Mouse (Mus musculus) intestine, embryonic 14.5 days (tissue): ENCODE results near the gene Dthd1. TPM values are rescaled to one million over a fixed set of nuclear protein-coding genes. Genes with fewer than 3 reads are reported as not detected.

ENCODE experiments used
- ATAC-seq: fragments of 200-750 bp; cut with Nextera tagmentation; replicated peaks from 2 replicates; pipeline ENCODE4 v1.8.0; 2017; ENCODE audit warnings: low read depth, moderate number of reproducible peaks, moderate TSS enrichment, moderate library complexity; ENCODE audit not compliant: low FRiP score, low TSS enrichment
- DNase-seq: peaks from one replicate; pipeline ENCODE4 v3.0.0-alpha.2; 2018; ENCODE audit warnings: low spot score
- H3K27ac ChIP-seq: fragments of 300-500 bp; sonication (generic); 2 replicates; pipeline ENCODE4 v1.5.1; 2014; ENCODE audit warnings: low read depth, mild to moderate bottlenecking, control low read depth
- H3K27me3 ChIP-seq: fragments of 300-500 bp; sonication (generic); replicated peaks from 2 replicates; pipeline ENCODE4 v1.6.1; 2014; ENCODE audit warnings: low read length, control low read depth; ENCODE audit not compliant: control insufficient read depth, insufficient read depth
- H3K36me3 ChIP-seq: fragments of 300-500 bp; sonication (generic); 2 replicates; pipeline ENCODE4 v1.6.1; 2014; ENCODE audit warnings: low read length, control low read depth; ENCODE audit not compliant: control insufficient read depth, insufficient read depth
- H3K4me1 ChIP-seq: fragments of 300-500 bp; sonication (generic); replicated peaks from 2 replicates; pipeline ENCODE4 v1.6.1; 2014; ENCODE audit warnings: low read length, control low read depth, mixed read lengths; ENCODE audit not compliant: control insufficient read depth, insufficient read depth
- H3K4me2 ChIP-seq: fragments of 300-500 bp; sonication (generic); 2 replicates; pipeline ENCODE4 v1.6.1; 2014; ENCODE audit warnings: low read length
- H3K4me3 ChIP-seq: fragments of 300-500 bp; sonication (generic); 2 replicates; pipeline ENCODE4 v1.5.1; 2014; ENCODE audit warnings: low read depth, low read length, control low read depth, mixed read lengths
- H3K9ac ChIP-seq: fragments of 300-500 bp; sonication (generic); 2 replicates; pipeline ENCODE4 v1.6.1; 2014; ENCODE audit warnings: mild to moderate bottlenecking, low read length
- H3K9me3 ChIP-seq: fragments of 300-500 bp; sonication (generic); 2 replicates; pipeline ENCODE4 v1.6.1; 2016; ENCODE audit warnings: low read length, control low read depth; ENCODE audit not compliant: control insufficient read depth
- WGBS: fragments of 180-500 bp; shearing (Covaris S2); extraction: QIAGEN DNeasy Blood & Tissue Kit; methylation state at CpG from one replicate; pipeline ENCODE4 v1.1.7; 2014; 5-methylcytosine and 5-hydroxymethylcytosine counted together
- polyA plus RNA-seq: library from polyadenylated mRNA; unstranded; fragments of >200 nt; fragmentation: Nextera tagmentation; extraction: Ambion mirVana; gene quantifications from 2 replicates; pipeline ENCODE4 v1.2.1, GENCODE M21; 2014

Gene Dthd1
- polyA plus RNA-seq: not detected in 2 replicates

DNA sequence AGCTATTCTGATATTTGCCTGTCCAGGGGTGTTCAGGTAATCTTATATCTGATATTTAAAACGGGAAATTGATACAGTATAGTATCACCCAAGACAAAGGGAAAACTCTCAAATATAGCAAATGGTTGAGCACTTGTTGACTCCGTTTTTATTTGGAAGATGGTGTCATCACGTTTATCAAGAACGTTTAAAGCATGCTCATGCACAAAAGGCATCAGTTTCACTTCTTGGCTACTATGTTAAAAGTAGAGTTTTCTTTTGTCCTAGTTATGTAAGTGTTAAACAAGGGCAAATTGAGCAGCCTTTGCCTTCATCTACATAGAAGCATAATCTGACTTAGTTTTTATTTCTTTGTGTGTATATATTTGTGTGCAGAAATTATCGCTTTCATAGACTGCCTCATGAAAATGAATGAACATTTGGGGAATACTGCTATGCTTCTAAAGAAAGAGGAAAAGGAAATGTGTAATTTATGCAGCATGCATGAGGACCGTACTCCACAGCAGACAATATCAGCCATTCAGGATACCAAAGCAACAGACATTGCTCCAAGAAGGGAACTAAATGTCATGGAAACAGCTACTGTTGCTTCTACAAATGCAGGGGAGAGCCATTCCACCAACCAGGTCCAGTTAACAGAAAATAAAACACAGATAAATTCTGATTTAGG is at the start of gene Dthd1:
TSS of gene Dthd1 (plus strand) at position 422 of the 670 bp plus-strand sequence.
- peaks cover 3% of the 10 kb centered on the region; the same call in 1 of the 2 replicates for H3K9me3 ChIP-seq
- 86% methylated on average over 6 of the region's 6 CpGs for WGBS
- no peak within 1 kb of the TSS for H3K27ac ChIP-seq
- H3K36me3 ChIP-seq: no peaks in the 10 kb centered on the region
- H3K4me1 ChIP-seq: no peaks in the 10 kb centered on the region
- no peaks in the 10 kb centered on the region for H3K27me3 ChIP-seq
- no peak within 1 kb of the TSS for H3K9ac ChIP-seq
- ATAC-seq: no peak
- H3K4me3 ChIP-seq: no peak within 1 kb of the TSS
- no peak for DNase-seq
- H3K4me2 ChIP-seq: no peak within 1 kb of the TSS

DNA sequence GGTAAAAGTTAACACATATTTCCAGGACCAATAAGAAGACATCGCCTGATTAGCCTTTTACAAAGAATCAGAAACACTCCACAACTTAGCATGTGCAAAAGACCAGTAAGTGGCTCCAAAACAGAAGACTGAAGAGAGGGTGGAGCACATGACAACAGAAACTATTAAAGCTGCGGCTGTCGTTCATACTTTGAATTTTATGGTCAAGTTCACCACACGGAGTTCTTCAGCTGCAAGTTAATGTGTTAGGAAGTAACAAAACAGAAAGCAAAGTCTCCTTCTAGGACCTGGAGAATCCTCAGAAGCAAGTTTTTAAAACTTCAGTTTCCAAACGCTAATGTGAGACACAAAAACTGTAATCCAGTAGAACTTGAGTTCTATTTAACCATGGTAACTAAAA is 49.5 kb upstream of the Dthd1 start:
- WGBS: 74% methylated on average over 5 of the region's 5 CpGs

DNA sequence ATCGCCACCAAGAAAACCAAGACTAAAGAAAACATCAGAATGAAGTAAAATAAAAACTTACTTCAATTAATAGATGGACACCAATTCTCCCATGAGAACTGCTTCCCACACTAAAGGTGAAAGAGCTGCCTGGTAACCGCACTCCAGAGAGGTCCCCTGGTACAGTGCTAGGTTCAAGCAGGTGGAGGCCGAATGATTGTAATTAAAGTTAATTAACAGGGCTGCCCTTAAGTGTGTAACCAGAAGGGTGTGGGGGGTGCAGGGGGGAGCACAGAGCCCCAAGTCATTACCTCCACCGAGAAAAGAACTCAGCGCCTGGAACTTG is 48.2 kb upstream of the Dthd1 start:
- Histone ChIP-seq H3K27ac (no peak overlapping the region), H3K36me3 (no peaks in the 10 kb centered on the region), H3K4me1 (0 out of 2 replicates have a peak, but pooled peaks cover 2% of the 10 kb centered on the region), H3K9me3 (no peaks in the 10 kb centered on the region), H3K4me2 (peak overlapping the region; percentile 71), H3K9ac (peak overlapping the region; percentile 54), H3K4me3 (peak overlapping the region; percentile 58), H3K27me3 (no peaks in the 10 kb centered on the region)
- DNase-seq (no peak), ATAC-seq (peak; percentile 65; the same call in 1 of the 2 replicates)
- WGBS: 17% methylated on average over 5 of the region's 5 CpGs

More for the DNA sequence above, 49.5 kb upstream of the Dthd1 start:
- Histone ChIP-seq H3K9ac (no peak overlapping the region), H3K9me3 (no peaks in the 10 kb centered on the region), H3K36me3 (no peaks in the 10 kb centered on the region), H3K27me3 (no peaks in the 10 kb centered on the region), H3K4me1 (0 out of 2 replicates have a peak, but pooled peaks cover 2% of the 10 kb centered on the region), H3K4me2 (no peak overlapping the region), H3K27ac (no peak overlapping the region), H3K4me3 (no peak overlapping the region)
- ATAC-seq (no peak), DNase-seq (no peak)

DNA sequence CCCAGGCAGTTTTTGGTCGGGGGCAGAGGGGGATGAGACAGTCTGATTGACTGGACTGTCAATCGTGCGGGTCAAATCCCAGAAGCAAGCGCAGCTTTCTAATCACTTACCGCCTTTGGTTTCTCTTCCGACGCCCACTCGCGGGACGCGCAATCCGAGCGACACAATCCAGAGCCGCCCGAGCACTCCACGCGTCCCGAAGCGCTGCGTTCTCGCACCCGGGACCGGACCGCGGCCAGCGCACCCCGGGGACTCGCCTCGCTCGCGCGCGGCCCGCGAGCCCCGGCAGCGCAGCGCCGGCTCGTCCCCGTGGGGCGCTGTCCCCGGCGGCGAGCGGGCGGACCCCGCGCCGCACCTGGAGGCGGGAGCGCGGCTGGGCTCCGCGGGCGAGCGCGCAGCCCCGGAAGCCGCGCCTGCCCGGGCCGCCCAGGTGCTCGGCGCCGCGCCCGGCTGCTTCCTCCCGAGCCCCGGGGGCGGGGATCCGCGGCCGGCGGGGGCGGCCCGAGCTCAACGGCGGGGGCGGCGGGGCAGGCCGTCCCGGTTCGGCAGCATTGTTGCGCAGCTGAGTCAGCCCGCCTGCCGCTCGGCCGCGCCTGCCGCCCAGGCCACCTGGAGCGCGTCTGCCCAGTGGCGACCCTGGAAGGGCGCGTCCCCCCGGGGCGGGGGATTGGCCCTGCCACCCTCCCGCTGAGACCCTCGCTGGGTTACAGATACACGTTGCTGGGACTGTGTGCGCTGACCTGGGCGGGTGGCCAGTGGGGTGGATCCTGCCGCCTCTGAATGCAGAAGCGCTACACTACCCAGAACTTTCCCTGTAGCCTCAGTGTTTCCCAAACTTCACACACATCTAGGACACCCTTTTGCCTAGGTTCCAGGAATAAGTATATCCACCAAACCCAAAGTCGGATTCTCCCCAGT is 47.6 kb upstream of the Dthd1 start, which contains the start of gene Arap2:
TSS of gene Arap2 (minus strand) at position 376 of the 918 bp plus-strand sequence.
- H3K27me3 ChIP-seq: no peaks in the 10 kb centered on the region
- under 1% methylated on average over 97 of the region's 106 CpGs for WGBS
- DNase-seq: peak; percentile 70

DNA sequence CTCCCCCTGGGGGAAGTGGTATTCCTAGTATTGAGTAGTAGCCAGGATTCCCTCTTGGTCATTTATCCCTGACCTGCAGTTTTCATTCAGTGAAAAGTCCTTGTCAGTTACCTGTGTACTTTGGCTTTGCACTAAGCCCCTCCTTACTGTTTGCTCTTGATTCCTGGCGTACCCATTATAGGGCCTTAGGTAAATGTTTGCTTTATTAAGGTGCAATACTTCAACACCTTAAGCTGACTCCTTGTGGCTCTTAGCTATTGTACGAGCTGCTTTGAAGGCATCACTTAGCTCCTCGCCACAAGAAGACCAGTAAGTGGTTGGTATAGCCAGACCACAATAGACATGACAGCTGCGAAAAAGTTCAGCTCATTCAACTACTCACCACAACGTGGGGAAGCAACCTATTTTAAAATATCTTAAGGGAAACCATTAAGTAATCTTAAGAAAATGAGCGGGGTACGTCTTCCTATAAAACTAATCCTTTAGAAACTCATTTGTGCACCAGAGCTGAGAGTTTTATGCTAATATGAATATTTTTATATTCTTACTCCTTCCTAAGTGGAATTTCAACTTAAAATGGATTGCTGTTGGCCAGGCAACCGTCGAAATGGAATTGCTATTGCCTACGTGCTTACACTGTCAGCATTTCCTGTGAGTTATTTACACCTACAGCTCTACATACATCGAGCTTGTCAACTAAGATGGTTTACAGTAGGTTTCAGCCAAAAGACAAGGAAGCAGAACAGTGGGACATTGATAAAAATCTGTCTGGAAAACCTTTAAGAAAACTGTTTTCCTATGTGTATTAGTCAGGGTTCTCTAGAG is 41.6 kb upstream of the Dthd1 start:
- H3K27me3 ChIP-seq: no peaks in the 10 kb centered on the region
- no peak overlapping the region for H3K4me2 ChIP-seq
- H3K36me3 ChIP-seq: no peaks in the 10 kb centered on the region
- H3K9me3 ChIP-seq: no peaks in the 10 kb centered on the region
- H3K4me3 ChIP-seq: no peak overlapping the region
- no peak overlapping the region for H3K9ac ChIP-seq
- H3K4me1 ChIP-seq: no peaks in the 10 kb centered on the region
- DNase-seq: no peak
- ATAC-seq: no peak
- H3K27ac ChIP-seq: no peak overlapping the region
- WGBS: 74% methylated on average over 11 of the region's 11 CpGs

More for the DNA sequence above, 47.6 kb upstream of the Dthd1 start, which contains the start of gene Arap2:
- peak; percentile 93 for ATAC-seq
- H3K36me3 ChIP-seq: no peaks in the 10 kb centered on the region
- H3K4me3 ChIP-seq: peak within 1 kb of the TSS; percentile 58
- peak within 1 kb of the TSS; percentile 54 for H3K9ac ChIP-seq
- H3K9me3 ChIP-seq: no peaks in the 10 kb centered on the region
- no peak within 1 kb of the TSS for H3K27ac ChIP-seq
- 0 out of 2 replicates have a peak, but pooled peaks cover 2% of the 10 kb centered on the region for H3K4me1 ChIP-seq
- peak within 1 kb of the TSS; percentile 71 for H3K4me2 ChIP-seq

DNA sequence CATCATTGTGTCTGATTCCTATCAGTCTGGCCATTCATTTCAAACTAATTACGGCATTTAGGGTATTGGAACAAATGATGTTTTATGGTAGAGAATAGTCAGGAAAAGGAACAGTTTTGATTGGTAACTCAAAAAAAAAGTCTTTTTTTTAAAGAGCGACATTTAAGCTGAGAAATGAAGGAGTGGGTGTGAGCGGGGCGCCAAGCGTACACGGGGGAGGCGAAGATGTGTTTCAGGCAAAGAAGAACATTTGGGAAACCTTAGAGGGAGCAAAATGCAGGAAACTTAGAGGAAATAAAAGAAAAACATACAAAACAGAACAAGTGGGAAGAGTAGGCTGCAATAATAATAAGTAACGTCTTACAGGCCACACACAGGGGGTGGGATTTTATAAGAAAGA is 35.8 kb upstream of the Dthd1 start:
- DNase-seq: no peak
- Histone ChIP-seq H3K4me2 (no peak overlapping the region), H3K4me1 (no peaks in the 10 kb centered on the region), H3K36me3 (no peaks in the 10 kb centered on the region), H3K9ac (no peak overlapping the region), H3K27me3 (no peaks in the 10 kb centered on the region), H3K9me3 (no peaks in the 10 kb centered on the region), H3K4me3 (no peak overlapping the region), H3K27ac (no peak overlapping the region)
- 75% methylated on average over 8 of the region's 8 CpGs for WGBS
- no peak for ATAC-seq

DNA sequence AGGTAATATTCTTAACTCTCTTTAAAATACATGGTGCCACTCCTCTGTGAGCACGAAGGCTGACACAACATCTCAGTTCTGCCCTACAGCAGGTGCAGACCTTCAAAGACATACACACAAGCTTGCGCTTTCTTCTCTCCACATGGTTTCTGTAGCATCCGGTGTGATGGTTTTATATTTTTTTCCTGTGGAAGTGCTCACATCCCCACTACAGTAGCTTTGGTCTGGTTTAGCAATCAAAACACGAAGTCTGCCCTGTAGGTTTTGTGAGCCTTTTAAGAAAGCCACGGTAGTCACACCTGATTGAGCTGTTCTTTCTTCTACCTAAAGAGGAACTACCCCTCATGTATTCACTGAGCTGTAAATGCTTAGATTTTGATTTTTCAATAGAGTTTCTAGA is 34.9 kb upstream of the Dthd1 start:
- H3K9ac ChIP-seq: no peak overlapping the region
- no peaks in the 10 kb centered on the region for H3K4me1 ChIP-seq
- no peak for ATAC-seq
- H3K36me3 ChIP-seq: no peaks in the 10 kb centered on the region
- no peaks in the 10 kb centered on the region for H3K27me3 ChIP-seq
- H3K4me3 ChIP-seq: no peak overlapping the region
- no peak overlapping the region for H3K4me2 ChIP-seq
- WGBS: 89% methylated on average over 5 of the region's 5 CpGs
- DNase-seq: no peak
- no peak overlapping the region for H3K27ac ChIP-seq
- no peaks in the 10 kb centered on the region for H3K9me3 ChIP-seq

DNA sequence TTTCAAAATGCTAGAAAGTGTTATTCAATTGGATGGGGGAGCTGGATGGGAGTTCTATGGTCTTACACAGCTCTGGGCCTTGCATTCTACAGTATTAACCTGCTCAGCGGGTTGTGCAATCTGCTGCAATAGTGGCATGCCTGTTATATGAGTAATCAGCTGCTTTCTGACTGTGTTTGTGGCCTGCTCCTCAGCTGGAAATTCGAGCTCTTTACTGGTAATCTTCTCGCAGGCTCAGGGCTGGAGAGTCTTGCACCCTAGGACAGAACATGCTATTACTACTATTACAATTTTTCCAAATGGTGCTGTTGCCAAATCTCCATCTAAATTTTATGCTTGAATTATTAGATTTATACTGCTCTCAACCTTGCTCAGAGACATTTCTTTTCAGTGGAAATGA is 26.8 kb upstream of the Dthd1 start:
- Histone ChIP-seq H3K4me3 (no peak overlapping the region), H3K27ac (no peak overlapping the region), H3K4me2 (no peak overlapping the region), H3K4me1 (no peaks in the 10 kb centered on the region), H3K9ac (no peak overlapping the region), H3K36me3 (no peaks in the 10 kb centered on the region), H3K9me3 (no peaks in the 10 kb centered on the region), H3K27me3 (no peaks in the 10 kb centered on the region)
- ATAC-seq (no peak), DNase-seq (no peak)
- WGBS: 79% methylated on average over 3 of the region's 3 CpGs
